ENCODE assay signal across 10 mouse cellular contexts in the genomic region with DNA sequence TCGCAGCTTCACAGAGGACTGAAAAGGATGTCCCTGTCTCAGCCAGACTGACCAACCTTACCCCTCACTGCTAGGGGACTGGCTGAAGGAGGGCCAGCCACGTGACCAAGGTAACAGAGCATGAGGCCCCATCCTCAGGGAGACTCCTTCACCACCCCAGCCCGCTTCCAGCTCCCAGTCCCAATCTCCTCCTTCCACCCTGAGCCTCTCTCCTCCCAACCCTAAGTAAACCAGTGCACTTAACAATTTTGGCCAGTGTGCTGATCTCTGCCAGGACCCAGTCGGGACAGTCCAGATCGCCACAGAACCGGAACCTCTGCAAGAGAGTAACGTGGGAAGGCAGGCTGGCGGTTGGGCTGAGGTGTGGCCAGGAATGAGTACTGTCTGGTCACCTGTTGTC. TPM values are rescaled to one million over a fixed set of nuclear protein-coding genes. Genes with fewer than 3 reads are reported as not detected.
DNase-seq lines count a peak whose midpoint lies in the region; ATAC-seq and TF ChIP-seq lines count a peak whose summit lies in the region.
"Had no signal": no experiment of that assay in that cellular context is flagged by ENCODE, and none has a peak within 500 bp of the region (broad histone marks: within the 10 kb centered on the region; RNA-seq: fewer than 3 reads in every experiment).

No protein-coding gene starts in this region.

- H3K4me1 ChIP-seq in intestine, embryonic 15.5 days (replicated peaks): peaks cover 10% of the 10 kb centered on the region
- H3K4me1 ChIP-seq in intestine, embryonic 16.5 days (ENCODE audit: control insufficient read depth, insufficient read depth, low read length): peaks cover 7% of the 10 kb centered on the region
- peaks cover 31% of the 10 kb centered on the region for H3K4me1 ChIP-seq in G1E (ENCODE audit: insufficient read depth, low read depth, low read length)
- peaks cover 7% of the 10 kb centered on the region for H3K4me1 ChIP-seq in forebrain, postnatal 0 days (ENCODE audit: insufficient read depth)
- peaks cover 27% of the 10 kb centered on the region for H3K4me1 ChIP-seq in midbrain, embryonic 13.5 days (replicated peaks)

- DNase-seq in G1E (ENCODE audit: low spot score): no peak
- no peak for DNase-seq in forebrain, postnatal 0 days
- DNase-seq in urinary bladder, adult 2 months (ENCODE audit: low spot score): no peak
- no peak for DNase-seq in left cerebral cortex, adult 8-10 months (ENCODE audit: low spot score in 2 of 2)
- no peak for DNase-seq in cerebellum, adult 18-20 months
- DNase-seq: gastrocnemius, postnatal 25 days; kidney, postnatal 10 days had no signal

- no peaks in the 10 kb centered on the region for H3K9me3 ChIP-seq in intestine, embryonic 15.5 days
- no peaks in the 10 kb centered on the region for H3K9me3 ChIP-seq in intestine, embryonic 16.5 days (ENCODE audit: control insufficient read depth, low read length)
- H3K9me3 ChIP-seq in G1E (replicated peaks): no peaks in the 10 kb centered on the region
- no peaks in the 10 kb centered on the region for H3K9me3 ChIP-seq in forebrain, postnatal 0 days (ENCODE audit: low read length)
- H3K9me3 ChIP-seq in midbrain, embryonic 13.5 days: no peaks in the 10 kb centered on the region

- TF ChIP-seq CTCF in G1E (IDR thresholded peaks at IDR 0.05; ENCODE audit: low read depth, low read length): no peak
- TF ChIP-seq CTCF in forebrain, postnatal 0 days (IDR thresholded peaks at IDR 0.05; ENCODE audit: low read depth): no peak

- no peak for ATAC-seq in intestine, embryonic 15.5 days
- no peak for ATAC-seq in intestine, embryonic 16.5 days
- no peak for ATAC-seq in G1E (ENCODE audit: extremely low read depth, insufficient number of reproducible peaks, low FRiP score, poor library complexity, severe bottlenecking)
- ATAC-seq in forebrain, postnatal 0 days: no peak
- no peak for ATAC-seq in midbrain, embryonic 13.5 days

- H3K4me3 ChIP-seq in intestine, embryonic 15.5 days (replicated peaks): no peak overlapping the region
- H3K4me3 ChIP-seq in intestine, embryonic 16.5 days (ENCODE audit: low read length): no peak overlapping the region
- peak overlapping the region; percentile 91; the same call in 1 of the 2 replicates for H3K4me3 ChIP-seq in G1E (ENCODE audit: low read depth, low read length)
- no peak overlapping the region; the same call in 1 of the 2 replicates for H3K4me3 ChIP-seq in forebrain, postnatal 0 days (ENCODE audit: low read depth, low read length)
- H3K4me3 ChIP-seq in midbrain, embryonic 13.5 days (replicated peaks): peak overlapping the region; percentile 89

- peak overlapping the region; percentile 78 for H3K4me2 ChIP-seq in intestine, embryonic 15.5 days (replicated peaks)
- H3K4me2 ChIP-seq in intestine, embryonic 16.5 days (ENCODE audit: low read depth, low read length): no peak overlapping the region
- H3K4me2 ChIP-seq in forebrain, postnatal 0 days (ENCODE audit: low read depth): peak overlapping the region; percentile 81
- H3K4me2 ChIP-seq in midbrain, embryonic 13.5 days (replicated peaks): peak overlapping the region; percentile 93

- H3K27me3 ChIP-seq in intestine, embryonic 15.5 days (replicated peaks): no peaks in the 10 kb centered on the region
- H3K27me3 ChIP-seq in intestine, embryonic 16.5 days (replicated peaks; ENCODE audit: control insufficient read depth, insufficient read depth, low read length): no peaks in the 10 kb centered on the region
- peaks cover 4% of the 10 kb centered on the region; the same call in 1 of the 2 replicates for H3K27me3 ChIP-seq in G1E (ENCODE audit: insufficient read depth, low read length)
- no peaks in the 10 kb centered on the region for H3K27me3 ChIP-seq in forebrain, postnatal 0 days (ENCODE audit: insufficient read depth, low read length)
- 0 out of 2 replicates have a peak, but pooled peaks cover 5% of the 10 kb centered on the region for H3K27me3 ChIP-seq in midbrain, embryonic 13.5 days

- 81% methylated on average over 8 of the region's 8 CpGs for WGBS in intestine, embryonic 15.5 days
- WGBS in intestine, embryonic 16.5 days: 85% methylated on average over 8 of the region's 8 CpGs
- 90% methylated on average over 8 of the region's 8 CpGs for WGBS in forebrain, postnatal 0 days
- WGBS in midbrain, embryonic 13.5 days: 85% methylated on average over 8 of the region's 8 CpGs

- no peaks in the 10 kb centered on the region for H3K36me3 ChIP-seq in intestine, embryonic 15.5 days
- no peaks in the 10 kb centered on the region; the same call in 1 of the 2 replicates for H3K36me3 ChIP-seq in intestine, embryonic 16.5 days (ENCODE audit: control insufficient read depth, insufficient read depth, low read length)
- peaks cover 33% of the 10 kb centered on the region for H3K36me3 ChIP-seq in G1E (replicated peaks)
- H3K36me3 ChIP-seq in forebrain, postnatal 0 days (ENCODE audit: insufficient read depth): peaks cover 17% of the 10 kb centered on the region
- H3K36me3 ChIP-seq in midbrain, embryonic 13.5 days: peaks cover 23% of the 10 kb centered on the region

- no peak overlapping the region for H3K9ac ChIP-seq in intestine, embryonic 15.5 days
- no peak overlapping the region for H3K9ac ChIP-seq in intestine, embryonic 16.5 days (ENCODE audit: low read depth, low read length)
- 0 out of 2 replicates have a peak overlapping the region, but pooled peaks have one; percentile 72 for H3K9ac ChIP-seq in forebrain, postnatal 0 days
- H3K9ac ChIP-seq in midbrain, embryonic 13.5 days (replicated peaks): peak overlapping the region; percentile 86; the same call in 1 of the 2 replicates

- H3K27ac ChIP-seq in intestine, embryonic 15.5 days: no peak overlapping the region
- no peak overlapping the region for H3K27ac ChIP-seq in intestine, embryonic 16.5 days (ENCODE audit: low read length)
- H3K27ac ChIP-seq in forebrain, postnatal 0 days (ENCODE audit: low read depth, low read length): no peak overlapping the region
- H3K27ac ChIP-seq in midbrain, embryonic 13.5 days: no peak overlapping the region

RNA-seq across cellular contexts. Expression of a gene that starts 1.3 kb away (rescaled TPM):
- 83.8 and 104 TPM in 2 replicates for polyA plus RNA-seq in intestine, embryonic 15.5 days (2015; fragmentation: Nextera tagmentation; extraction: Ambion mirVana)
- 111 and 120 TPM in 2 replicates for polyA plus RNA-seq in intestine, embryonic 16.5 days (2015; fragmentation: Nextera tagmentation; extraction: Ambion mirVana)
- total RNA-seq in G1E (2014; fragmentation: Nextera tagmentation) (40.3 and 59.7 TPM in 2 replicates), G1E (2017) (130 and 175 TPM in 2 replicates)
- 33.3 and 36.2 TPM in 2 replicates for polyA plus RNA-seq in G1E (2012)
- 68.2 and 85.6 TPM in 2 replicates for total RNA-seq in forebrain, postnatal 0 days (2014; rRNA removed)
- polyA plus RNA-seq in forebrain, postnatal 0 days (2015; fragmentation: Nextera tagmentation; extraction: Ambion mirVana): 177 and 220 TPM in 2 replicates
- polyA plus RNA-seq in midbrain, embryonic 13.5 days (2015; fragmentation: Nextera tagmentation; extraction: Ambion mirVana): 169 and 177 TPM in 2 replicates
- polyA plus RNA-seq in urinary bladder, adult 2 months (2012; rRNA removed): 92.3 and 124 TPM in 2 replicates
- 100 to 1,000 TPM in 1 of 4 experiments, 10 to 100 TPM in 3; 86.3 to 104 (median 93.7) TPM for total RNA-seq in left cerebral cortex, adult 8-10 months (2022)

RNA-seq across cellular contexts. Expression of a gene that starts 8.7 kb away (rescaled TPM):
- polyA plus RNA-seq in intestine, embryonic 15.5 days (2015; fragmentation: Nextera tagmentation; extraction: Ambion mirVana): 7.1 and 7.6 TPM in 2 replicates
- 8.6 TPM in 2 replicates for polyA plus RNA-seq in intestine, embryonic 16.5 days (2015; fragmentation: Nextera tagmentation; extraction: Ambion mirVana)
- total RNA-seq in G1E (2014; fragmentation: Nextera tagmentation) (0.58 and 3.0 TPM in 2 replicates), G1E (2017) (2.1 and 2.6 TPM in 2 replicates)
- polyA plus RNA-seq in G1E (2012): 9.3 and 10.7 TPM in 2 replicates
- 4.8 and 6.3 TPM in 2 replicates for total RNA-seq in forebrain, postnatal 0 days (2014; rRNA removed)
- polyA plus RNA-seq in forebrain, postnatal 0 days (2015; fragmentation: Nextera tagmentation; extraction: Ambion mirVana): 4.4 and 5.1 TPM in 2 replicates
- 10.4 TPM in 2 replicates for polyA plus RNA-seq in midbrain, embryonic 13.5 days (2015; fragmentation: Nextera tagmentation; extraction: Ambion mirVana)
- 13.0 and 15.3 TPM in 2 replicates for polyA plus RNA-seq in urinary bladder, adult 2 months (2012; rRNA removed)
- 10 to 100 TPM in 2 of 4 experiments, 1 to 10 TPM in 2; 7.9 to 11.9 (median 9.5) TPM for total RNA-seq in left cerebral cortex, adult 8-10 months (2022)

RNA-seq across cellular contexts. Expression of a gene that starts 26.3 kb away (rescaled TPM):
- polyA plus RNA-seq in intestine, embryonic 15.5 days (2015; fragmentation: Nextera tagmentation; extraction: Ambion mirVana): 50.6 and 55.6 TPM in 2 replicates
- 45.4 and 52.7 TPM in 2 replicates for polyA plus RNA-seq in intestine, embryonic 16.5 days (2015; fragmentation: Nextera tagmentation; extraction: Ambion mirVana)
- 66.7 and 68.5 TPM in 2 replicates for total RNA-seq in G1E (2014; fragmentation: Nextera tagmentation)
- total RNA-seq in G1E (2017): 56.3 and 68.6 TPM in 2 replicates
- polyA plus RNA-seq in G1E (2012): 106 and 122 TPM in 2 replicates
- total RNA-seq in forebrain, postnatal 0 days (2014; rRNA removed): 131 and 145 TPM in 2 replicates
- 50.0 and 64.3 TPM in 2 replicates for polyA plus RNA-seq in forebrain, postnatal 0 days (2015; fragmentation: Nextera tagmentation; extraction: Ambion mirVana)
- polyA plus RNA-seq in midbrain, embryonic 13.5 days (2015; fragmentation: Nextera tagmentation; extraction: Ambion mirVana): 69.3 and 70.0 TPM in 2 replicates
- polyA plus RNA-seq in urinary bladder, adult 2 months (2012; rRNA removed): 124 and 135 TPM in 2 replicates
- 100 to 1,000 TPM; 116 to 162 (median 135) TPM for total RNA-seq in left cerebral cortex, adult 8-10 months (2022)

Comparison
In these comparisons a context has a peak if more than half of its experiments do, and no peak if none do; other contexts are left out.
1. H3K4me3 ChIP-seq: peak in G1E (single experiment) and midbrain, embryonic 13.5 days (single experiment); none in intestine, embryonic 15.5 days (single experiment), intestine, embryonic 16.5 days (single experiment) and forebrain, postnatal 0 days (single experiment).
2. H3K9ac ChIP-seq: peak in forebrain, postnatal 0 days (single experiment) and midbrain, embryonic 13.5 days (single experiment); none in intestine, embryonic 15.5 days (single experiment) and intestine, embryonic 16.5 days (single experiment).